Mouse (Mus musculus) megakaryocyte, embryonic 14.5 days (primary cell): ENCODE data around the gene Tbc1d16.

ENCODE experiments used
- FLI1 ChIP-seq: IDR thresholded peaks from 2 replicates; pipeline ENCODE4 v1.6.1; 2012; ENCODE audit warnings: low read length, inconsistent platforms, mixed read lengths
- GATA1 ChIP-seq: IDR thresholded peaks from 3 replicates; pipeline ENCODE4 v1.6.1; 2012; ENCODE audit warnings: mixed read lengths, low read length, inconsistent platforms, borderline replicate concordance

GRCm38 (mm10) chr11:119207986-119208385, 20.3 kb downstream of the Tbc1d16 start:
- TF ChIP-seq FLI1 (no peak), GATA1 (no peak)
